Mouse (Mus musculus) intestine, embryonic 14.5 days (tissue): ENCODE results near the gene Gm44973. TPM values are rescaled to one million over a fixed set of nuclear protein-coding genes. Genes with fewer than 3 reads are reported as not detected.

Experiments
- ATAC-seq: fragments of 200-750 bp; cut with Nextera tagmentation; replicated peaks from 2 replicates; pipeline ENCODE4 v1.8.0; 2017; ENCODE audit warnings: low read depth, moderate number of reproducible peaks, moderate TSS enrichment, moderate library complexity; ENCODE audit not compliant: low FRiP score, low TSS enrichment
- DNase-seq: peaks from one replicate; pipeline ENCODE4 v3.0.0-alpha.2; 2018; ENCODE audit warnings: low spot score
- H3K27ac ChIP-seq: fragments of 300-500 bp; sonication (generic); 2 replicates; pipeline ENCODE4 v1.5.1; 2014; ENCODE audit warnings: low read depth, mild to moderate bottlenecking, control low read depth
- H3K27me3 ChIP-seq: fragments of 300-500 bp; sonication (generic); replicated peaks from 2 replicates; pipeline ENCODE4 v1.6.1; 2014; ENCODE audit warnings: low read length, control low read depth; ENCODE audit not compliant: control insufficient read depth, insufficient read depth
- H3K36me3 ChIP-seq: fragments of 300-500 bp; sonication (generic); 2 replicates; pipeline ENCODE4 v1.6.1; 2014; ENCODE audit warnings: low read length, control low read depth; ENCODE audit not compliant: control insufficient read depth, insufficient read depth
- H3K4me1 ChIP-seq: fragments of 300-500 bp; sonication (generic); replicated peaks from 2 replicates; pipeline ENCODE4 v1.6.1; 2014; ENCODE audit warnings: low read length, control low read depth, mixed read lengths; ENCODE audit not compliant: control insufficient read depth, insufficient read depth
- H3K4me2 ChIP-seq: fragments of 300-500 bp; sonication (generic); 2 replicates; pipeline ENCODE4 v1.6.1; 2014; ENCODE audit warnings: low read length
- H3K4me3 ChIP-seq: fragments of 300-500 bp; sonication (generic); 2 replicates; pipeline ENCODE4 v1.5.1; 2014; ENCODE audit warnings: low read depth, low read length, control low read depth, mixed read lengths
- H3K9ac ChIP-seq: fragments of 300-500 bp; sonication (generic); 2 replicates; pipeline ENCODE4 v1.6.1; 2014; ENCODE audit warnings: mild to moderate bottlenecking, low read length
- H3K9me3 ChIP-seq: fragments of 300-500 bp; sonication (generic); 2 replicates; pipeline ENCODE4 v1.6.1; 2016; ENCODE audit warnings: low read length, control low read depth; ENCODE audit not compliant: control insufficient read depth
- WGBS: fragments of 180-500 bp; shearing (Covaris S2); extraction: QIAGEN DNeasy Blood & Tissue Kit; methylation state at CpG from one replicate; pipeline ENCODE4 v1.1.7; 2014; 5-methylcytosine and 5-hydroxymethylcytosine counted together
- polyA plus RNA-seq: library from polyadenylated mRNA; unstranded; fragments of >200 nt; fragmentation: Nextera tagmentation; extraction: Ambion mirVana; gene quantifications from 2 replicates; pipeline ENCODE4 v1.2.1, GENCODE M21; 2014

The Gm44973 gene
- polyA plus RNA-seq, 1 experiment from 2014 or later, result 2.0 TPM

DNA sequence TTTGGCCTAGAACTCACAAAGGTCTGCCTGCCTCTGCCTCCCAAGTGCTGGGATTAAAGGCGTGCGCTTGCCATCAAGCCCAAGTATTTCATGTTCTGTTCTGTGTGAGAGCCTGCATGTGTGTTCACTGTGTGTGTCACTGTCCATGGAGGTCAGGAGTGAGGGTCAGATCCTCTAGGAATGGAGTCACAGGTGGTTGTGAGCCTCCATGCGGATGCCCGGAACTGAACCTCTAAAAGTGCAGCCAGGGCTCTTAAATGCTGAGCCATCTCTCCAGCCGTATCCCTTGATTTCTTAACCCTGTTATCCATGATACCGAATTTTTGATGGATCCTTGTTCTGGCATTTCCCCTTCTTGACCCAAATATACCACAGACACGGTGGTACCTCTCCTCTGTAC lies 21.7 kb downstream of the Gm44973 start:
- no peak overlapping the region for H3K4me2 ChIP-seq
- WGBS, result 96% methylated on average over 7 of the region's 7 CpGs
- H3K36me3 ChIP-seq, result peaks cover 42% of the 10 kb centered on the region
- H3K4me3 ChIP-seq, result no peak overlapping the region
- no peaks in the 10 kb centered on the region for H3K27me3 ChIP-seq
- no peak overlapping the region for H3K27ac ChIP-seq
- no peak for DNase-seq
- no peak for ATAC-seq
- 0 out of 2 replicates have a peak, but pooled peaks cover 4% of the 10 kb centered on the region for H3K4me1 ChIP-seq
- no peak overlapping the region for H3K9ac ChIP-seq
- peaks cover 13% of the 10 kb centered on the region for H3K9me3 ChIP-seq

- no peak for DNase-seq
- H3K36me3 ChIP-seq, result peaks cover 38% of the 10 kb centered on the region
- peak overlapping the region; percentile 60 for H3K4me2 ChIP-seq
- peaks cover 8% of the 10 kb centered on the region for H3K9me3 ChIP-seq
- H3K9ac ChIP-seq, result peak overlapping the region; percentile 66; the same call in 1 of the 2 replicates
- H3K27ac ChIP-seq, result peak overlapping the region; percentile 95; the same call in 1 of the 2 replicates
- peak overlapping the region; percentile 61 for H3K4me3 ChIP-seq
- WGBS, result 90% methylated on average over 8 of the region's 8 CpGs
- no peaks in the 10 kb centered on the region for H3K27me3 ChIP-seq
- 0 out of 2 replicates have a peak, but pooled peaks cover 4% of the 10 kb centered on the region for H3K4me1 ChIP-seq
- ATAC-seq, result no peak
Observed at GRCm38 (mm10) chr7:5037467-5037866, 22.2 kb downstream of the Gm44973 start.

- H3K4me1 ChIP-seq, result 0 out of 2 replicates have a peak, but pooled peaks cover 4% of the 10 kb centered on the region
- H3K9me3 ChIP-seq, result peaks cover 6% of the 10 kb centered on the region; the same call in 1 of the 2 replicates
- peak within 1 kb of the TSS; percentile 61 for H3K4me3 ChIP-seq
- peak within 1 kb of the TSS; percentile 66 for H3K9ac ChIP-seq
- 1% methylated on average over 48 of the region's 48 CpGs for WGBS
- H3K4me2 ChIP-seq, result peak within 1 kb of the TSS; percentile 60
- DNase-seq (peak; percentile 96), ATAC-seq (peak; percentile 97)
- peak within 1 kb of the TSS; percentile 95 for H3K27ac ChIP-seq
- H3K36me3 ChIP-seq, result peaks cover 30% of the 10 kb centered on the region
- no peaks in the 10 kb centered on the region for H3K27me3 ChIP-seq
Observed at GRCm38 (mm10) chr7:5038109-5038732, 22.9 kb downstream of the Gm44973 start, which contains the start of gene Zfp784. Gene Zfp784, minus strand, starts transcription at chr7:5038446.

DNA sequence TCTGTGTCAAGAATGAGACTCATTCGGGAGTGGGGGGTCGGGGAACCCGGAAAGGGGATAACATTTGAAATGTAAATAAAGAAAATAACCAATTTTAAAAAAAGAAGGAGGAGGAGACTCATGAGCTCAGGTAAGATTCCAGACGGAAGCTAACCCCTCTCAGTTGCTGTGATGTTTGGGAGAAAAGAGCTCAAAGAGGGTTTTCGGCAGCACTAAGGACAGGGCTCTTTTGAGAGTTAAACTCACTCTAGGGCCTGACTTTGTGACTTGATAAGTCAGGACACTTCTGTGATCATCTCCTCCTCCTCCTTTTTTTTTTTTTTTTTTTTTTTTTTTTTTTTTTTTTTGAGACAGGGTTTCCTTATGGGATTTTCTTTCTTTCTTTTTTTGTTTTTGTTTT lies 23.6 kb downstream of the Gm44973 start:
- ATAC-seq (no peak), DNase-seq (no peak)
- H3K27ac ChIP-seq, result peak overlapping the region; percentile 95
- 23% methylated on average over 5 of the region's 5 CpGs for WGBS
- H3K4me2 ChIP-seq, result peak overlapping the region; percentile 60
- peak overlapping the region; percentile 61 for H3K4me3 ChIP-seq
- no peaks in the 10 kb centered on the region for H3K27me3 ChIP-seq
- peaks cover 6% of the 10 kb centered on the region; the same call in 1 of the 2 replicates for H3K9me3 ChIP-seq
- 0 out of 2 replicates have a peak, but pooled peaks cover 4% of the 10 kb centered on the region for H3K4me1 ChIP-seq
- H3K9ac ChIP-seq, result peak overlapping the region; percentile 66
- H3K36me3 ChIP-seq, result peaks cover 23% of the 10 kb centered on the region

DNA sequence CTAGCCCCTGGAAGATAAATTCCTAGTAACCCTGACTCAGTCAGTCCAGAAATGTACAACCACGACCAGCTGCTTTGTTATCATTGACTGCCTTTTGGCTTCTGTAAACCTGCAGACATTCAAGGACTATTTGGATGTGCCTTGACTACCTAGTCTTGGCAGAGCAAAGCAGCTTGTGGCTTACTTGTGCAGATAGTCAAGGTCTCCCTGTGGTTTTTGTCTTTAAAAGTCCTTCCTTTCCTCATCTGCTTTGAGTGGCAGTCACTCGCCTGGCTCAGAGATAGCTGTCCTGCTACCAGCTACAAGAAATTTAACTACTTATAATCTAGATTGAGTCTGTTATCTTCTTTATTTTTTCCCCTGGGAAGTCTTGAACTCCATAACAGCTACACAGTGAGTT lies 29.7 kb downstream of the Gm44973 start:
- Histone ChIP-seq H3K27ac (no peak overlapping the region), H3K36me3 (no peaks in the 10 kb centered on the region), H3K4me3 (no peak overlapping the region), H3K9ac (no peak overlapping the region), H3K4me1 (no peaks in the 10 kb centered on the region), H3K27me3 (no peaks in the 10 kb centered on the region), H3K4me2 (no peak overlapping the region), H3K9me3 (no peaks in the 10 kb centered on the region)
- ATAC-seq (no peak), DNase-seq (no peak)
- 83% methylated on average over 2 of the region's 2 CpGs for WGBS

DNA sequence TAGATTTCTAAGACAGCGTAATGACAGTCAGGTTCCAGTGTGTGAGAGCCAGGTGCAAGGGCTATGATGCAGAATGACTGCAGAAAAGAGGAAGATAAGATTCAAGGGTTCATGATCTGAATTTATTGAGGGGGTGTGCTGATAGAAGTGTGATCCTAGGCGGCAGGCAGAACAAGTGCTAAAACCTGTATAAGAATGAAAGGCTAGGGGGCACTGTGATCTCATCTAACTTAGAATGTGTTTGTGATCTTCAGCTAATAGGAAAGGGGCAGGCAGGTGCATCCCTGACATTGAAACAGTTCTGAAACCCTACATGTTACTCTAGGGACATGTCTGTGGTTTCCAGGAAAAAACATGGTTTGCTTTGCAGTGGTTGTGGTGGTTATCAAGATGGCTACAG lies 30.8 kb downstream of the Gm44973 start:
- Histone ChIP-seq H3K27ac (no peak overlapping the region), H3K4me1 (0 out of 2 replicates have a peak, but pooled peaks cover 7% of the 10 kb centered on the region), H3K9ac (no peak overlapping the region), H3K27me3 (no peaks in the 10 kb centered on the region), H3K9me3 (no peaks in the 10 kb centered on the region), H3K4me3 (no peak overlapping the region), H3K4me2 (no peak overlapping the region), H3K36me3 (no peaks in the 10 kb centered on the region)
- ATAC-seq (no peak), DNase-seq (no peak)
- 67% methylated on average over 2 of the region's 2 CpGs for whole genome bisulfite sequencing

GRCm38 (mm10) chr7:5047313-5047712 lies 32.0 kb downstream of the Gm44973 start:
- ATAC-seq (no peak), DNase-seq (no peak)
- Histone ChIP-seq H3K27ac (no peak overlapping the region), H3K4me3 (no peak overlapping the region), H3K4me2 (no peak overlapping the region), H3K4me1 (peaks cover 9% of the 10 kb centered on the region), H3K9ac (no peak overlapping the region), H3K27me3 (peaks cover 5% of the 10 kb centered on the region; the same call in 1 of the 2 replicates), H3K9me3 (no peaks in the 10 kb centered on the region), H3K36me3 (no peaks in the 10 kb centered on the region)
- WGBS, result 25% methylated on average over 2 of the region's 2 CpGs

DNA sequence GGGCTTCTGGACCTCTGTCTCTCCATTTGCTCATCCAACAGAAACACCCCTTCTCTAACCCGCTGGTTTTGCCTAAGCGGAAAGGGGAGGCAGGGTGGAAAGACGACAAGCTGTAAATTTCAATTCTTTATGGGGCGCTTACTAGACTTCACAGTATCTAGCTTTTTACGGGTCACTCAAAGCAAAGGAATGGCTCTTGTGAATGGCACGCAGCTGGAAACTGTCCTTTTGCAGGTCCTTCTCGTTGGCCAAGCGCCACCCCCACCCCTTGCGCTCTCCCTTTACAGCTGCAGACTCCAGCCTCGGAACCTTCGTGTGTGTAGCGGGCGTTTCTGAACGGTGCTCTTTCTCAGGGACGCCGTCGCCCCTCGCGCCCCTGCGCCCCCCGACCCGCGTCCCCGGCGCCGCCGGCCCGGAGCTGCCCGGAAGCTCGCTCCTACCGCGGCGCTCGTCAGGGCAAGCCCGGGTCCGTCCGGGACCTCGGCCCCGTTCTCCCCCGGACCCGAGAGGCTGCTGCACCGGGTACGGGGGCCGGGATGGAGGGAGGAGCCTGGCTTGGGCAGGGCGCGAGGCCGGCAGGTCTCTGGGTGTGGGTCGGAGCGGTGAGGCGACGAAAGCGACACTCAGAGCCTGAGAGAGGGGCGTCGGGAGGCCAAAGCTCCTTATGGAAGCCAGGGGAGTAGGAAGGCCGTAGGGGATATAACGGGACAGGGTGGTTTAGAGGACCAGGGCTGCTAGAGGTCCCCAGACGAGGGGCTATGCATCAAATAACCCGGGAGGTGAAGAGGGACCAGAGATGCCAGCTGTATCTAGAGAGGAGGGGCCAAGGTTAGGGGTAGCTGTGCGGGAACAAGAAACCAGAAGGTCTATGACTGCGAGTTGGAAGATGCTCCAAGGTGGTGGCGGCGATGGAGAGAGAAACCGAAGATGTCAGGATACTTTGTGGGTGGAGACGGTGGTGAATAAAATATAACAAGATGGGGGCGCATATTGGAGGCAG lies 36.2 kb downstream of the Gm44973 start, which contains the start of gene Zfp580:
TSS of gene Zfp580 (plus strand) at position 346 of the 1,000 bp plus-strand sequence.
- peak within 1 kb of the TSS; percentile 76 for H3K4me3 ChIP-seq
- ATAC-seq (peak; percentile 78), DNase-seq (peak; percentile 91)
- H3K9me3 ChIP-seq, result no peaks in the 10 kb centered on the region
- H3K9ac ChIP-seq, result peak within 1 kb of the TSS; percentile 81
- under 1% methylated on average over 65 of the region's 65 CpGs for WGBS
- peaks cover 30% of the 10 kb centered on the region for H3K4me1 ChIP-seq
- peaks cover 46% of the 10 kb centered on the region for H3K27me3 ChIP-seq
- peak within 1 kb of the TSS; percentile 71; the same call in 1 of the 2 replicates for H3K27ac ChIP-seq
- H3K36me3 ChIP-seq, result no peaks in the 10 kb centered on the region
- peak within 1 kb of the TSS; percentile 92 for H3K4me2 ChIP-seq
